Mouse (Mus musculus): ENCODE results near the gene Gm20388.

Gm20388 gene

DNA sequence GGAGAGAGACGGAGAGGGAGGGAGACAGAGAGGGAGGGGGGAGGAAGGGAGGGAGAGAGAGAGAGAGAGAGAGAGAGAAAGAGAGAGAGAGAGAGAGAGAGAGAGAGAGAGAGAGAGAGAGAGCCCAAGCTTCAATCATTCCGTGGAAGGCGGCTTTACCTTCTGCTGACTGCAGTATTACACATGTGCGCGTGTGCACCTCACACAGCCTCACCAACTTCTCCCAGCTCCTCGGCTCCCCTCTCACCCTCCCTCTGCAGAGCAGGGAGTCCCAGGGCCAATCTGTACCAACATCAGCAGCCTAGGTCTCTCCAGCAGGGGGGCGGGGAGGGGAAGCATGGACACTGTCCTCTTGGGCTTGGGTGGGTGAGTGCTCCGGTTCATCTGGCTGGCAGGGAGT is 2452.3 kb downstream of the Gm20388 start:
- DNase-seq (ENCODE audit: inconsistent ontology term) = no peak

GRCm38 (mm10) chr8:122368494-122368893 is 2457.9 kb downstream of the Gm20388 start:
- no peak for DNase-seq (ENCODE audit: inconsistent ontology term)

GRCm38 (mm10) chr8:122369665-122370064 is 2459.0 kb downstream of the Gm20388 start:
- DNase-seq (ENCODE audit: inconsistent ontology term) = peak; percentile 35

DNA sequence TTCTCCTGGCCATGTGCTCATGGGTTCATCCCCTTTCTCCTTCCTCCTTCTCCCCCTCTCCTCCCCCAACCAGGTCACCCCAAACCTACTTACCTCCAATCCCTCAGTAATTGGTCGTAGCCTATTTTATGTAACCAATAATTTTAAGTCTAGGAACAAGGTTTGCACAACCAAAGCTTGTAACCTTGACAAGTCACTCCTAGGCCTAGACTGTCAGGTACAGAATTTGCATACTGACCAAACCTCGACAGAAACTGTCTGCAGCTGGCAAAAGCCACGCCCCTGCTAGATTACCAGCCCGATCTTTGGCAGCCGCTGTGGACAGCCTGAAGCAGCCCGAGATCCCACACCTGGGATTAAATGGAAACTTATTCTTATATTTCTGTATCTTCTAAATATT is 2461.1 kb downstream of the Gm20388 start:
- no peak for DNase-seq (ENCODE audit: inconsistent ontology term)

GRCm38 (mm10) chr8:122375320-122375719 is 2464.7 kb downstream of the Gm20388 start:
- DNase-seq (ENCODE audit: inconsistent ontology term) = no peak

- no peak for DNase-seq (ENCODE audit: inconsistent ontology term)
Measured at GRCm38 (mm10) chr8:122375751-122376364, 2465.2 kb downstream of the Gm20388 start.

DNA sequence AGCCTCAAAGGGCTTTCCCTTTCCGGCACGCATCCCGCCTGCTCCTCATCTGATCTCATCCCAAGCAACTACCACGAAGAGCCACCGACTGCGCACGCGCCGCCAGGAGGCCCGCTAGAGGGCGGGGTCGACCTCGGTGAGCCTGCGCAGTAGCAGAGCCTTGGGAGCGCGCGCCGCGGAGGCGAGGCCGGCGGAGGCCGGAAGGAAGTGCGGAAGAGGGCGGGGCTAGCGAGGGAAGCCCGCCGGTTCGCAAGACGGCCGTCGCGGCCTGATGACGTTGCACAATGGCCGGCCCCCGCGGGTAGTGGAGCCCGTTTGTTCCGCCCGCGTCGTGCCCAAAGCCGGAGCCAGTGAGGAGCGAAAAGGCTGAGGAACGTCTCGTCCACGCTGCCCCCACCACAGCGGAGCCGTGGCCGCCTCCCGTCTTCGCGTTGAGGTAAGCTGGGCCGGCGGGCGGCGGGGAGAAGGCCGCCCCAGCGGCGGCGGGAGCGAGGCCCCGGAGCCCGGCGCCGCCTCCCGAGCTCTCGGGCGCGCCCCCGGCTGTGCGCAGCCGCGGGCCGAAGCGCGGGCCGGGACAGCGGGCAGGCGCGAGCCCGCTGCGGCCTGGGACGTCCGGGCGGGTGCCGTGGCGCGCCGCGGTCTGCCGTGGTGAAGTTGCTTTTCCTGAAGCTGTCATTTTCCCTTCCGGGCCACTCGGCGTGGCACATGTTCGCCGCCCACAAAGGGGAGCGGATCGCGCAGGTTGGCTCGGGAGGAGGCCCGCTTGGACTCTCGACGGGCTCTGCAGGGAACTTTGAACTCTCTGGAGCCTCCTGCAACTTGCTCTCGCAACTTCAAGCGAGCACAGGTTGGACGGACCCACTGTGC is 2466.0 kb downstream of the Gm20388 start, which contains the start of gene Zc3h18:
TSS of gene Zc3h18 (plus strand) at position 245 of the 867 bp plus-strand sequence.
- peak; percentile 99 for DNase-seq (ENCODE audit: inconsistent ontology term)

GRCm38 (mm10) chr8:122383039-122383438 is 2472.4 kb downstream of the Gm20388 start:
- no peak for DNase-seq (ENCODE audit: inconsistent ontology term)

- DNase-seq (ENCODE audit: inconsistent ontology term) = no peak
Measured at GRCm38 (mm10) chr8:122389357-122389756, 2478.7 kb downstream of the Gm20388 start.

DNA sequence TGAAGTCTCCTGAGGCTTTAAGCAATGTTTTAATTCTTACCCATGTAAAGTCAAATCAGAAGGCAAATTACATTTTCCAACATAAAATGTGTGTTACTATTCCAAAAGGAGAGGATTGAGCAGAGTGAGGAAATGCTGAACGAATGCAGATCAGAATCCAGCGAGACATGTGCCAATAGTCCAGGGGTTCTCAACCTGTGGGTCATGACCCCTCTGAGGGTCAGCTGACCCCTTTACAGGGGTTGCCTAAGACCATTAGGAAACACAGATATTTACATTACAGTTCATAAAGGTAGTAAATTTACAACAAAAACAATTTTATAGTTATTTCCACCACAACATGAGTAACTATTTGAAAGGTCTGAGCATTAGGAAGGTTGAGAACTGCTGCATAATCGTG is 2480.1 kb downstream of the Gm20388 start:
- DNase-seq (ENCODE audit: inconsistent ontology term) = no peak

GRCm38 (mm10) chr8:122393717-122394116 is 2483.1 kb downstream of the Gm20388 start:
- no peak for DNase-seq (ENCODE audit: inconsistent ontology term)

GRCm38 (mm10) chr8:122395291-122395690 is 2484.7 kb downstream of the Gm20388 start:
- no peak for DNase-seq (ENCODE audit: inconsistent ontology term)

- DNase-seq (ENCODE audit: inconsistent ontology term) = no peak
Measured at GRCm38 (mm10) chr8:122398186-122398585, 2487.5 kb downstream of the Gm20388 start.

GRCm38 (mm10) chr8:122405146-122405805 is 2494.6 kb downstream of the Gm20388 start:
- DNase-seq (ENCODE audit: inconsistent ontology term) = no peak

GRCm38 (mm10) chr8:122407678-122408077 is 2497.0 kb downstream of the Gm20388 start:
- no peak for DNase-seq (ENCODE audit: inconsistent ontology term)

DNA sequence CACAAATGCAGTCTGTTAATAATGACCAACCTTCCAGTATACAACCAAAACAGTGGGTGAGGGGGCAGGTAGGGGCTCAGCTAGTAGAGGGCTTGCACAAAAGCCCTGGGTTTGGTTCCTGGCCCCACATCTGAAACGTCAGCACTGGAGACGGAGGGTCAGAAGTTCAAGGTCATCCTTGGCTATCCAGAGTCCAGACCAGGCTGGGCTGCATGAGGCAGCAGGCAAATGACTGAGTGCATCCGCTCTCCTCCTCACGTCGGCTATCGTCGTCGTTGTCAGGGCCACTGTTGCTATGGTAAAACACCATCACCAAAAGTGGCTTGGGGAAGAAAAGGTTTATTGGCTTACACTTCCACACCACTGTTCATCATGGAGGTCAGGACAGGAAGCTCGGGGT is 2503.7 kb downstream of the Gm20388 start:
- DNase-seq (ENCODE audit: inconsistent ontology term) = no peak

DNA sequence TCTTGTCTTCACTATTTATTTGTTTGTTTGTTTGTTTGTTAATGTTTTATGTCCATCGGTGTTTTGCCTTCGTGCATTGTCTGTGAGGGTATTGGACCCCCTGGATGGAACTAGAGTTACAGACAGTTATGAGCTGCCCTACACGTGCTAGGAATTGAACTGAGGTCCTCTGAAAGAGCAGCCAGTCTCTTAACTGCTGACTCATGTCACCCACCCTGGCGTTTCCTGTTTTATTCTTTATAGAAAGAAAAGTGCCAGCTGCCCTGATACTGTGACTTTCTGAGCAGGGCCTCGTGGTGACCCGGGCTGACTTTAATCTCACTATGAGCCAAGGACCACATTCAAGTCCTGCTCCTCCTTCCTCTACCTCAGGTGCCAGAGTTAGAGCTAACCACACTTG is 2504.9 kb downstream of the Gm20388 start:
- no peak for DNase-seq (ENCODE audit: inconsistent ontology term)

DNA sequence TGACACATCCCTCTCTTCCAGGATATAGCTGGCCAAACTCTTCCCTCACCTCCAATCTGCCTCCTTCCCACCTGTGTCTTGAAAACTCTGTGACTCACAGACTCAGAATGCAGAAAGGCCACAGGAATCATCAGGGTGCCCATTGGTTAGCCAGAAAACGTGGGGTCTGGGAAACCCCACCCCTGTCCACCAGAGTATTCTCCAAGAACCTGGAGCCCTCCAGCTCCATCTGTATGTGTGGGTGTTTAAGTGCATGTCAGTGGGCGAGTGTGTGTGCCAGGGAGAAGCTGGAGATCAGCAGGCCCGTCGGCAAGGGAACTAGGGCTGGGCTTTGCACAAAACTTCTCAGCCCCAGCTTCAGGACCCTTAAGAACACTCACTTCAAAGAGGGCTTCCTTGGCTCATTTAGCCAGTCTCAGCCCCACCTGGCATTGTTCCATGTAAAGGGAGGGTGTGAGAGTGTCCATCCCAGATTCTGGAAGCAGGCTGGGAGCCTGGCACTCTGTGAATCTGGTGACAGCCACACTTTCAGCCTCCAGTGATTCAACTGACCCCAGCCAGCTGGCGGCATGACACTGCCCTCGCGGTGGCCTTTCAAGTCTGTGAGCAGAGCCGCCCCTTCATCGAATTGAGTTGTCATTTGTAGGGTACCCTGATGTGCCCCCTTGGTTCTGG is 2509.4 kb downstream of the Gm20388 start:
- peak; percentile 59 for DNase-seq (ENCODE audit: inconsistent ontology term)

- DNase-seq (ENCODE audit: inconsistent ontology term) = no peak
Measured at GRCm38 (mm10) chr8:122421376-122422070, 2510.9 kb downstream of the Gm20388 start, which contains the start of gene Il17c. TSS of gene Il17c (plus strand) at chr8:122422020.

DNA sequence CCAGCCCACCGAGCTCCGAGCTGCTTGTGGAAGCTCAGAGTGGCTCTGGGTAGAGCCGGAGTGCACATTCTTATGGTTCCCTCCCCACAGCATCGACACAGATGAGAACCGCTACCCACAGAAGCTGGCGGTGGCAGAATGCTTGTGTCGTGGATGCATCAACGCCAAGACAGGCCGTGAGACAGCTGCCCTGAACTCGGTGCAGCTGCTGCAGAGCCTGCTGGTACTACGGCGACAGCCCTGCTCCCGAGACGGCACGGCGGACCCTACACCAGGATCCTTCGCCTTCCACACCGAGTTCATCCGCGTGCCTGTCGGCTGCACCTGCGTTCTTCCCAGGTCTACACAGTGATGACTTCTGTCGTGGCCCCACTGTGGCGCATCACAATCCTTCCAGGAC is 2512.6 kb downstream of the Gm20388 start:
- DNase-seq (ENCODE audit: inconsistent ontology term) = no peak

GRCm38 (mm10) chr8:122423659-122424058 is 2513.0 kb downstream of the Gm20388 start:
- DNase-seq (ENCODE audit: inconsistent ontology term) = peak; percentile 56

Measured in Muller cell, postnatal 12 days (primary cell).